Mouse (Mus musculus) C2C12 (cell line): ENCODE measurements around the gene Akr7a5. TPM values are rescaled to one million over a fixed set of nuclear protein-coding genes. Genes with fewer than 3 reads are reported as not detected.

Source experiments
- H3K27me3 ChIP-seq: one replicate; pipeline ENCODE4 v1.6.1; 2011; ENCODE audit not compliant: control insufficient read depth, insufficient read depth, insufficient read length
- H3K36me3 ChIP-seq: one replicate; pipeline ENCODE4 v1.6.1; 2011; ENCODE audit not compliant: control insufficient read depth, insufficient read depth
- H3K4me3 ChIP-seq: one replicate; pipeline ENCODE4 v1.5.1; 2011; ENCODE audit warnings: mild to moderate bottlenecking, control low read depth; ENCODE audit not compliant: poor library complexity, insufficient read depth, severe bottlenecking
- H3K79me2 ChIP-seq: one replicate; pipeline ENCODE4 v1.6.1; 2011; ENCODE audit not compliant: control insufficient read depth, insufficient read depth
- H3K79me3 ChIP-seq: one replicate; pipeline ENCODE4 v1.6.1; 2011; ENCODE audit warnings: low read depth, control low read depth
- H3ac ChIP-seq: one replicate; pipeline ENCODE3; 2011; ENCODE audit warnings: low read depth; ENCODE audit not compliant: control insufficient read depth, insufficient read length
- CEBPB ChIP-seq: IDR thresholded peaks from one replicate; pipeline ENCODE4 v1.6.1; 2011; ENCODE audit warnings: low read depth, mild to moderate bottlenecking, control low read depth, moderate library complexity
- CTCF ChIP-seq: IDR thresholded peaks from one replicate; pipeline ENCODE4 v1.5.1; 2011; ENCODE audit not compliant: control insufficient read depth, insufficient read depth, insufficient read length
- FOSL1 ChIP-seq: IDR thresholded peaks from one replicate; pipeline ENCODE4 v1.8.0; 2011; ENCODE audit warnings: mild to moderate bottlenecking, low read length; ENCODE audit not compliant: poor library complexity, insufficient read depth, severe bottlenecking
- MAX ChIP-seq: IDR thresholded peaks from one replicate; pipeline ENCODE4 v1.6.1; 2011; ENCODE audit warnings: mild to moderate bottlenecking, control low read depth
- MYOD1 ChIP-seq: IDR thresholded peaks from one replicate; pipeline ENCODE4 v1.6.1; 2011; ENCODE audit warnings: low read depth; ENCODE audit not compliant: control insufficient read depth, insufficient read length
- MYOG ChIP-seq: IDR thresholded peaks from one replicate; pipeline ENCODE4 v1.6.1; 2011; ENCODE audit not compliant: control insufficient read depth, insufficient read length; ENCODE audit errors: extremely low read depth
- USF1 ChIP-seq: IDR thresholded peaks from one replicate; pipeline ENCODE4 v1.6.1; 2011; ENCODE audit warnings: low read depth, mild to moderate bottlenecking, control low read depth, moderate library complexity
- microRNA-seq: library from miRNA; unstranded; fragments of <30 nt; microRNA quantifications from one replicate; pipeline ENCODE4, GENCODE M21; 2019; ENCODE audit warnings: borderline microRNAs expressed
- polyA plus RNA-seq: library from polyadenylated mRNA; unstranded; fragments of >200 nt; fragmentation: generic; extraction: Trizol; gene quantifications from one replicate; pipeline ENCODE4 v1.2.1, GENCODE M21; 2012; ENCODE audit warnings: missing spikeins

Gene Akr7a5
- polyA plus RNA-seq, 1 experiment: 49.7 TPM

DNA sequence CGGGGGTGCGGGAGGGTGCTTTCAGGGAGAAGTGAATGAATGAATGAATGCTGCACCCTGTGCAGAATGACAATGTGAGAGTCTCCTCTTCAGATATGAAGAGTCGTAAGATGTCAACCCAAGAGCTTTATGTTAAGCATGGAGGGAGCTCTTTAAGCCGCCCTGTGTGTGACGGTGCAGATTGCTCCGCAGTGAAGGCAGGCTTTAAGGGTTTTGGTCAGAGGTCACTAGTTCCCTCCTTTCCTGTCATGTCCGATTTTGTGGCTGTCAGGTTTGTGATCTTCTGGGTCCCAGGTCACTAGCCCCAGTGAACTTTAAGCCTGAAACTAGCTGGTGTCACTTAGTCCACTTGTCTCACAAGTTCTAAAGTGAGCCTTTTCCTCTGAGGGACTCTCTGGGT is 42.3 kb downstream of the Akr7a5 start:
- Histone ChIP-seq H3K27me3 (no peaks in the 10 kb centered on the region), H3K79me2 (peaks cover 58% of the 10 kb centered on the region), H3ac (peak overlapping the region; percentile 88), H3K79me3 (peaks cover 38% of the 10 kb centered on the region), H3K4me3 (peak overlapping the region; percentile 84), H3K36me3 (peaks cover 38% of the 10 kb centered on the region)
- TF ChIP-seq CEBPB: no peak

DNA sequence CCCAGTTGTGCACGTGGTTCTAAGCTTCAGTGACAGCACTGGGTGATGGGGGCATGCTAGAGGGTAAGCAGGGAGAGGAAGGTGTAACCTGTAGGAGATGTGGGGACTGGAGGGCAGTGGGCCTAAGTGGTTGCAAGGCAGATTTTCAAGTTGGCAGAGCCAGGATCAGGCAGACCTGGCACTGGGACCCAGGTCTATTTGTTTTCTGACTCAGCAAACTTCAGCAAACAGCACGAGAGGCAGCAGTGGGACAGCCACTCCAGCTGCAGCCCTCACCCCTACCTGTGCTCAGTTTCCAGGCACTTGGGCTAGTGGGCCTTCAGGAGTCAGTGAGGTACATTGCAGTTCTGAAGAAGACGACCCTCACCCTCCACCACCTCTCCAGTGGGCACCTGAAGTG is 46.7 kb downstream of the Akr7a5 start:
- H3ac ChIP-seq: no peak overlapping the region
- H3K4me3 ChIP-seq: no peak overlapping the region
- H3K79me3 ChIP-seq: peaks cover 14% of the 10 kb centered on the region
- peaks cover 52% of the 10 kb centered on the region for H3K36me3 ChIP-seq
- peaks cover 23% of the 10 kb centered on the region for H3K79me2 ChIP-seq
- no peaks in the 10 kb centered on the region for H3K27me3 ChIP-seq
- TF ChIP-seq USF1 (no peak), MYOD1 (no peak), MAX (no peak), CEBPB (no peak), MYOG (no peak), FOSL1 (no peak), CTCF (no peak)

DNA sequence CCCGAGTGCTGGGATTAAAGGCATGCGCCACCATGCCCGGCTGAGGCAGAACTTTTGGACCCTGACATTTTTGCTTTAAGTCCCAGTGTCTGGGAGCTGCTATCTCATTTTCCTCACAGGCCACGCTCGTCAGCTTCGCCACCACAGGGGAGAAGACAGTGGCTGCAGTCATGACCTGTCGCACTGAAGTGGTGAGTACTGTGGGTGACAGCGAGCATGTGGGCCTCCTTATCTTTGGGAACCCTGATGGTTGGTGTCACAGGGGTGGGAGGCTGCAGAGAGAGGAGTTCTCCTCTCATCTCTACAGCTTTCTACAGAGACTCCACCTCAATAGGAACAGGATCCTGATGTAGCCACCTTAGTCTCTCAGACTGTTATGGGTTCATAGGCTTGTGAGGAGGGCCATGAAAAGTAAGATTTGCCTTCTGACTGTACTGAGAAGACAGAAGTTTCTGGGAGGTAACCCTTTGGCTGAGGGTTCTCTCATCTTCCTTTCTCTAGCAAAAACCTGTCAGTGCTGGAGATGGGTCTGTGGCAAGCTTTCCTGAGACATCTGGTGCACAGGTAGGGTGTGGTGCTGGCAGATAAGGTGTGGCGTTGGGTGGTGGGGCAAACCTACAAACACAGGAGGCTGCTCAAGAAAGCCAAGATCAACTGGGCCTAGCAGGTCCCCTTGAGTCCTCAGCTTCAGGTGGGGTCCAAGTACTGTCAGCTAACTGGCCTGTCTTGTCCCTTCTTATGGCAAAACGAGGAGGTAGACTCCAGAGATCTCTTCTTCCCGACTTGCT is 50.4 kb downstream of the Akr7a5 start:
- TF ChIP-seq MAX (no peak), CTCF (no peak), USF1 (no peak)
- Histone ChIP-seq H3K36me3 (peaks cover 89% of the 10 kb centered on the region), H3K79me2 (no peaks in the 10 kb centered on the region), H3K4me3 (no peak overlapping the region), H3ac (no peak overlapping the region), H3K27me3 (no peaks in the 10 kb centered on the region), H3K79me3 (no peaks in the 10 kb centered on the region)

DNA sequence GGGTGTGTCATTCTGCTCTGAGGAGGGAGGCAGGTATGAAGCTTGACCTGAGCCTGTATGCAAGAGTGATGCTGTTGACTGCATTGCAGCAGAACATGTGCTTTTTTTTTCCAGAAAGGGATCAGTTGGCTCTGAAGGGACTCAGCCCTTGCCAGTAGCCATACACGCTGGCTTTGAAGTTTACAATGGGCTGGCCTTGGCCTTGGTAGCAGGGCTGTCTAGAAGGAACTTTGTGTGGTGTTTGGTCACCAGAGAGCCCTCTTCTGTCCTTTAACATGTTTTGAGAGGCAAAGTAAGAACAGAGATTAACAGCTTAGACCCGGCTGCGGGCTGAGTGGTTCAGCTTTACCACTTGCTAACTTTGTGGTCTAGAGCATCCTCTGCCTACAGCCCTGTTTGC is 56.8 kb downstream of the Akr7a5 start:
- H3K4me3 ChIP-seq: no peak overlapping the region
- H3K79me3 ChIP-seq: no peaks in the 10 kb centered on the region
- H3ac ChIP-seq: no peak overlapping the region
- no peaks in the 10 kb centered on the region for H3K27me3 ChIP-seq
- H3K36me3 ChIP-seq: peaks cover 73% of the 10 kb centered on the region
- no peaks in the 10 kb centered on the region for H3K79me2 ChIP-seq
- TF ChIP-seq MAX: no peak

Small RNA genes lying within 50 kb of the gene (microRNA-seq; reads per million reads assigned to microRNA genes)
- gene Gm24245 (not detected), gene Gm25732 (not detected)

Other genes starting within 250 kb of the Akr7a5 start
- 0.02 TPM for gene Htr6, start 235.2 kb upstream of the Akr7a5 start, polyA plus RNA-seq
- 61.3 TPM for gene Nbl1, start 217.8 kb upstream of the Akr7a5 start, polyA plus RNA-seq
- 246 TPM for gene Minos1, start 179.6 kb upstream of the Akr7a5 start, polyA plus RNA-seq
- gene Capzb, start 117.8 kb upstream of the Akr7a5 start, polyA plus RNA-seq: 362 TPM
- 6.0 TPM for gene Pqlc2, start within 50 bp of the Akr7a5 start, polyA plus RNA-seq
- gene Mrto4, start 41.8 kb downstream of the Akr7a5 start, polyA plus RNA-seq: 192 TPM
- 16.7 TPM for gene Emc1, start 41.8 kb downstream of the Akr7a5 start, polyA plus RNA-seq
- 78.1 TPM for gene Ubr4, start 41.9 kb downstream of the Akr7a5 start, polyA plus RNA-seq
- 20.0 TPM for gene Iffo2, start 219.8 kb downstream of the Akr7a5 start, polyA plus RNA-seq